In the genomic region with DNA sequence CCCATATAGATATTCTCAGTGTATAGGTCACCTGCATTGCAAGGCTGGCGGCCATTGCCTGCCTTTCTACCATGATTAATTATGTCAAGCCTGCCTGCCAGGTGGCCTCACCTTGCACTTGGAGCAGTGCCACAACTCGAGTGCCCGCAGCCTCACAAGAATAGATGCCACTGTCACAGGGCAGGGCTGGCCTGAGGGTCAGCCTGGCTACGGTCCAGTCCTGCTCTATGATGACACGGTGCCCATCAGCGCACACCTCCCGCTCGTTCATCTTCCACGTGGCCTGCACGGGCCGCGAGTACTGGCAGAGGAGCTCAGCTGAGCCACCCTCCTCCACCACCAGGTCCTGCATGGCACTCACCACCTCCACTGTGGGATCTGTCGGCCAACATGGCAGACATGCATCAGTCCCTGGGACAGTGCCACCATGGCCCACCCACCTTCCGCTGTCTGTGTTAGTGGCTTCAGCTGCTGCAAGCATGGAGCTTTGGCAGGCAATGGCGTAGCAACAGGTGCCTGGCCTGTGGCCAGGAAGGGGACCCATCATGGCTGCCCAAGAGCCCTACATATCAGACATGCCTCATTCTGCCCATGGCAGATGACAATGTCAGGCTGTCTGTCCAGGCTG, we compare ENCODE assay signal across 16 mouse cellular contexts.
DNase-seq lines count a peak whose midpoint lies in the region; ATAC-seq and TF ChIP-seq lines count a peak whose summit lies in the region.
"Had no signal": no experiment of that assay in that cellular context is flagged by ENCODE, and none has a peak within 500 bp of the region (broad histone marks: within the 10 kb centered on the region; RNA-seq: fewer than 3 reads in every experiment).

No protein-coding gene starts in this region.

- 78% methylated on average over 15 of the region's 15 CpGs for WGBS in hindbrain, postnatal 0 days
- WGBS in hindbrain, embryonic 11.5 days = 93% methylated on average over 15 of the region's 15 CpGs
- WGBS in cerebellum, adult 2 months = 25% methylated on average over 15 of the region's 15 CpGs

- no peak overlapping the region for H3K27ac ChIP-seq in hindbrain, postnatal 0 days
- H3K27ac ChIP-seq in hindbrain, embryonic 11.5 days (ENCODE audit: low read depth, low read length) = no peak overlapping the region
- no peak overlapping the region for H3K27ac ChIP-seq in cerebellum, adult 2 months (ENCODE audit: insufficient read depth, low read length)
- H3K27ac ChIP-seq in layer of hippocampus, adult 2 months = no peak overlapping the region
- H3K27ac ChIP-seq: hindbrain, embryonic 15.5 days; kidney, postnatal 0 days; lung, embryonic 15.5 days; midbrain, embryonic 13.5 days; neural tube, embryonic 13.5 days had no signal

- TF ChIP-seq CTCF in hindbrain, postnatal 0 days (IDR thresholded peaks at IDR 0.05; ENCODE audit: low read depth) = no peak
- TF ChIP-seq CTCF in cerebellum, adult 2 months (IDR thresholded peaks at IDR 0.05; ENCODE audit: borderline replicate concordance, insufficient read depth, low read depth, low read length) = no peak
- TF ChIP-seq CTCF in layer of hippocampus, adult 2 months (conservative IDR thresholded peaks at IDR 0.05) = peak; percentile 10; the same call in 1 of the 2 replicates

- no peaks in the 10 kb centered on the region for H3K36me3 ChIP-seq in hindbrain, postnatal 0 days (ENCODE audit: insufficient read depth, low read length)
- H3K36me3 ChIP-seq in hindbrain, embryonic 11.5 days (ENCODE audit: control insufficient read depth, insufficient read depth, low read length) = no peaks in the 10 kb centered on the region
- H3K36me3 ChIP-seq: hindbrain, embryonic 15.5 days; lung, embryonic 15.5 days; midbrain, embryonic 13.5 days; neural tube, embryonic 13.5 days had no signal

- no peaks in the 10 kb centered on the region for H3K27me3 ChIP-seq in hindbrain, postnatal 0 days (ENCODE audit: insufficient read depth, low read length)
- no peaks in the 10 kb centered on the region for H3K27me3 ChIP-seq in hindbrain, embryonic 11.5 days (ENCODE audit: control insufficient read depth, insufficient read depth, low read length)
- H3K27me3 ChIP-seq in cerebellum, adult 2 months (ENCODE audit: control insufficient read depth, insufficient read depth, low read length) = no peaks in the 10 kb centered on the region
- H3K27me3 ChIP-seq: hindbrain, embryonic 15.5 days; lung, embryonic 15.5 days; midbrain, embryonic 13.5 days; neural tube, embryonic 13.5 days had no signal

- no peaks in the 10 kb centered on the region for H3K9me3 ChIP-seq in hindbrain, postnatal 0 days (ENCODE audit: low read length)
- no peaks in the 10 kb centered on the region for H3K9me3 ChIP-seq in hindbrain, embryonic 11.5 days (ENCODE audit: control insufficient read depth, low read length)
- H3K9me3 ChIP-seq: hindbrain, embryonic 15.5 days; lung, embryonic 15.5 days; midbrain, embryonic 13.5 days; neural tube, embryonic 13.5 days had no signal

- no peak for ATAC-seq in hindbrain, postnatal 0 days
- ATAC-seq in hindbrain, embryonic 11.5 days (ENCODE audit: low FRiP score) = no peak
- ATAC-seq: midbrain, embryonic 13.5 days had no signal

- H3K9ac ChIP-seq in hindbrain, postnatal 0 days (replicated peaks; ENCODE audit: low read length) = no peak overlapping the region
- no peak overlapping the region for H3K9ac ChIP-seq in hindbrain, embryonic 11.5 days (ENCODE audit: low read depth, low read length)
- H3K9ac ChIP-seq: hindbrain, embryonic 15.5 days; lung, embryonic 15.5 days; midbrain, embryonic 13.5 days; neural tube, embryonic 13.5 days had no signal

- H3K4me1 ChIP-seq in hindbrain, postnatal 0 days (ENCODE audit: insufficient read depth, low read length) = no peaks in the 10 kb centered on the region
- no peaks in the 10 kb centered on the region for H3K4me1 ChIP-seq in hindbrain, embryonic 11.5 days (replicated peaks; ENCODE audit: control insufficient read depth, insufficient read depth, low read length)
- peaks cover 4% of the 10 kb centered on the region for H3K4me1 ChIP-seq in cerebellum, adult 2 months (ENCODE audit: control insufficient read depth, insufficient read depth, low read length)
- H3K4me1 ChIP-seq: hindbrain, embryonic 15.5 days; lung, embryonic 15.5 days; midbrain, embryonic 13.5 days; neural tube, embryonic 13.5 days had no signal

- peak; percentile 22 for DNase-seq in hindbrain, postnatal 0 days (ENCODE audit: low spot score)
- no peak for DNase-seq in hindbrain, embryonic 11.5 days (ENCODE audit: low spot score)
- DNase-seq in cerebellum, adult 2 months = peak; percentile 24 to 34
- DNase-seq in gastrocnemius, postnatal 25 days = peak; percentile 39
- DNase-seq in layer of hippocampus, adult 2 months (ENCODE audit: low spot score in 2 of 2) = peak; percentile 40 to 61
- DNase-seq in kidney, adult 11 months = no peak
- DNase-seq in frontal cortex, postnatal 10 days (ENCODE audit: low spot score in 2 of 2) = no peak
- no peak for DNase-seq in lung, postnatal 14 days
- DNase-seq: B cell, adult 2 months; spleen, adult 18-20 months; thymus, postnatal 14 days had no signal

- no peak overlapping the region for H3K4me2 ChIP-seq in hindbrain, postnatal 0 days (ENCODE audit: low read depth, low read length)
- no peak overlapping the region for H3K4me2 ChIP-seq in hindbrain, embryonic 11.5 days (replicated peaks; ENCODE audit: low read depth, low read length)
- H3K4me2 ChIP-seq: hindbrain, embryonic 15.5 days; lung, embryonic 15.5 days; midbrain, embryonic 13.5 days; neural tube, embryonic 13.5 days had no signal

- TF ChIP-seq POLR2A in cerebellum, adult 2 months (IDR thresholded peaks at IDR 0.05; ENCODE audit: borderline replicate concordance, insufficient read depth, low read length) = no peak

- no peak overlapping the region for H3K4me3 ChIP-seq in hindbrain, postnatal 0 days (ENCODE audit: low read length)
- no peak overlapping the region for H3K4me3 ChIP-seq in hindbrain, embryonic 11.5 days (ENCODE audit: low read depth, low read length)
- no peak overlapping the region for H3K4me3 ChIP-seq in cerebellum, adult 2 months (replicated peaks; ENCODE audit: insufficient read depth, low read depth, low read length)
- H3K4me3 ChIP-seq in layer of hippocampus, adult 2 months = no peak overlapping the region
- H3K4me3 ChIP-seq: hindbrain, embryonic 15.5 days; lung, embryonic 15.5 days; midbrain, embryonic 13.5 days; neural tube, embryonic 13.5 days had no signal

Comparison
In these comparisons a context has a peak if more than half of its experiments do, and no peak if none do; other contexts are left out.
1. DNase-seq: peak in hindbrain, postnatal 0 days (single experiment), cerebellum, adult 2 months (2 of 2), gastrocnemius, postnatal 25 days (single experiment) and layer of hippocampus, adult 2 months (2 of 2); none in hindbrain, embryonic 11.5 days (single experiment), kidney, adult 11 months (single experiment), frontal cortex, postnatal 10 days (0 of 2) and lung, postnatal 14 days (single experiment).